Mouse (Mus musculus): ENCODE data around the gene Mosmo. TPM values are rescaled to one million over a fixed set of nuclear protein-coding genes. Genes with fewer than 3 reads are reported as not detected.
"Not testable (repeated sequence)": the region's sequence is repeated elsewhere in the genome, so short reads cannot be mapped to it uniquely, and the experiment has no call there.

Mosmo gene
- total RNA-seq, 2 experiments from 2014 or later: 65.4 to 67.4 TPM

- no peak for DNase-seq (ENCODE audit: low spot score in 2 of 2)
- intact Hi-C loops (cut with DNase I): no loop called here
Measured at GRCm38 (mm10) chr7:120695196-120695595, 17.8 kb downstream of the Mosmo start.

DNA sequence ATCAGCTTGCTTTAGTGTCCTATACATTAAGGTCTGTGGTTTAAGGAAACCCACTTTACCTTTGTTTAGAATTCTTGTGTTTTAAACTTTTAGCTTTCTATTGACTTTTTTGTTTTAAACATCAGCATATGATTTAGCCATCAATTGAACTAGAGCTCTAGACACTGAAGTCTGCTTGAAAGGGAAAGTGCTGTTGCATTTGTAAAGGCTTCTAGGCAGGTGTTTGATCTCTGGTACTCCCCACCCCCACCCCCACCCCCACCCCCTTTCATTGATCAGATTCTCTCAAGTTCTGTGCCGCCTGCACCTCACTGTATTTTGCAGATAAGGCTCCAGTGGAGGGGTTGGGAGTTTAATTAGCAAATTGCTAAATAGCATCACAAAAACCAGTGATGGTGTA is 18.2 kb downstream of the Mosmo start:
- no peak for DNase-seq (ENCODE audit: low spot score in 2 of 2)
- intact Hi-C loops (cut with DNase I): no loop called here

GRCm38 (mm10) chr7:120696331-120696730 is 18.9 kb downstream of the Mosmo start:
- no peak for DNase-seq (ENCODE audit: low spot score in 2 of 2)
- intact Hi-C loops (cut with DNase I): no loop called here

DNA sequence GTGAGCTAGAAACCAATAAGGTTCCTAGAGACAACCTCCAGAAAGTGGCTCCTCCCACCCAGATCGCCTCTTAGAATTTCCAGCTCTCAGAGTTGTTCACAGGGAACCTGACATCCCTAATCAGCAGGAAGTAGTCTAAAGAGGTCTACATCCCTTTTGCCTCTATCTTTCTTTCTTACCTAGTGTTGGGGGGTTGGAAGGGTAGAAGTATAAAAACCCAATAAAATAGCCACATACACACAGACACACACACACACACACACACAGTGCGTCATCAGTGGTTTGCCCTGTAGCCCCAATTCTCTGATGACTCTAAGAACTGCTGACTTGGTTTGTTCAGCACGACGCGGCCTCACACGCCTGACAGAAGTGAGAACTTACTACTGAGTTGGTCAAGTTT is 22.2 kb downstream of the Mosmo start:
- no peak for DNase-seq (ENCODE audit: low spot score in 2 of 2)
- intact Hi-C loops (cut with DNase I): no loop called here

- intact Hi-C loops (cut with DNase I): no loop called here
- no peak for DNase-seq (ENCODE audit: low spot score in 2 of 2)
Measured at GRCm38 (mm10) chr7:120703888-120704287, 26.5 kb downstream of the Mosmo start.

DNA sequence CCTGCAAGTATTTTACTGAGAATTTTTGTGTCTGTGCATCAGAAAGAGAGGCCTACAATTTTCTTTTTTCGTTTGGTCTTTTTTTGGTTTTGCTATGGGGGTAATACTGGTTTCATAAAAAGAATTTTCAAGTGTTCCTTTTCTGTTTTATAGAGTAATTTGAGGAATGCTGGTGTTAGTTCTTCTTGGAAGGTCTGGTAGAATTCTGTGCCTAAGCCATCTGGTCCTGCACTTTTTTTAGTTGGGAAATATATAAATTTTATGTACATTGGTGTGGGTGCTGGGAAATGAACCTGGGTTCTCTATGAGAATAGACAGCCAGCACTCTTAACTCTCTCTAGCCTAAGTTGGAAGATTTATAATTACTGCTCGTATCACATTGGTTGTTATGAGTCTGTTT is 34.7 kb downstream of the Mosmo start:
- intact Hi-C loops (cut with DNase I): loop anchor here (5.0 kb wide), 1 partner anchor 35 kb away; the partner anchor contains the start of gene Mosmo
- peak; percentile 23 to 31 for DNase-seq (ENCODE audit: low spot score in 2 of 2)

DNA sequence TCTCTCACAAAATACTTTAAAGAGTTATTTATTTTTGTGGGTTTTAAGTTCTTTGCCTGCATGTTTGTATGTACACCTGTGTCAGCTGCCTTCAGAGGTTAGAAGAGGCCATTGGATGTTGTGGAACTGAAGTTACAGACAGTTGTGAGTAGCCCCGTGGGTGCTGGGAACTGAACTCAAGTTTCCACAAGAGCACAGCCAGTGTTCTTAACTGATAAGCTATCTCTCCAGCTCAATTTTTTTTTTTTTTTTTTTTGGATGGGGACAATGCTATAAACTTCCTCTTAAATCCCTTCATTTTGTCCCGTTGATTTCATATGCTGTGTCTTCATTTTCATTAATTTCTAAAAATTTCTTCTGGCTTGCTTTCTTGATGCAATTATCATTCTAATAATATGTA is 35.8 kb downstream of the Mosmo start:
- no peak for DNase-seq (ENCODE audit: low spot score in 2 of 2)
- intact Hi-C loops (cut with DNase I): loop anchor here (5.0 kb wide), 1 partner anchor 36 kb away; the partner anchor contains the start of gene Mosmo

GRCm38 (mm10) chr7:120713951-120714350 is 36.5 kb downstream of the Mosmo start:
- intact Hi-C loops (cut with DNase I): loop anchor here (5.0 kb wide), 1 partner anchor 37 kb away; the partner anchor contains the start of gene Mosmo
- not testable (repeated sequence) for DNase-seq (ENCODE audit: low spot score in 2 of 2)

GRCm38 (mm10) chr7:120717261-120717660 is 39.8 kb downstream of the Mosmo start:
- no peak for DNase-seq (ENCODE audit: low spot score in 2 of 2)
- intact Hi-C loops (cut with DNase I): no loop called here

- DNase-seq (ENCODE audit: low spot score in 2 of 2): no peak
- intact Hi-C loops (cut with DNase I): no loop called here
Measured at GRCm38 (mm10) chr7:120721051-120721450, 43.6 kb downstream of the Mosmo start.

DNA sequence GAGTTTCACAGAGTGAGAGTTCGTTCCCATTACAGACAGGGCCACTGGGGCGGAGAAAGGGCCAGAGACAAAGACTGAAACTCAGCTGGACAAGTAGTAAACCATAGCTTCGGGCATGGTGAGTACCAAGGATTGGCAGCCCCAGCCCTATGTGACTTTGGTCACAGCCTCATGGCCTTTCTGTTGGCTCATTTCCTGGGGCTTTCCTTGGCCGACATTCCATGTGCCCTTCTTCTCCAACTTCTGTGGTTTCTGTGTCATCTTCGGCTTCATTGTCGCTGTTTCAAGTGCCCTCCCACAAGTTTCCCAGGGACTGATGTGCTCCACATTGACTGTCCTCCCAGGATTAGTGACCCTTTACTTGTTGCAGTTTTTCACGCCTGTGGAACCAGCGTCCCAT is 44.0 kb downstream of the Mosmo start:
- intact Hi-C loops (cut with DNase I): no loop called here
- no peak for DNase-seq (ENCODE audit: low spot score in 2 of 2)

DNA sequence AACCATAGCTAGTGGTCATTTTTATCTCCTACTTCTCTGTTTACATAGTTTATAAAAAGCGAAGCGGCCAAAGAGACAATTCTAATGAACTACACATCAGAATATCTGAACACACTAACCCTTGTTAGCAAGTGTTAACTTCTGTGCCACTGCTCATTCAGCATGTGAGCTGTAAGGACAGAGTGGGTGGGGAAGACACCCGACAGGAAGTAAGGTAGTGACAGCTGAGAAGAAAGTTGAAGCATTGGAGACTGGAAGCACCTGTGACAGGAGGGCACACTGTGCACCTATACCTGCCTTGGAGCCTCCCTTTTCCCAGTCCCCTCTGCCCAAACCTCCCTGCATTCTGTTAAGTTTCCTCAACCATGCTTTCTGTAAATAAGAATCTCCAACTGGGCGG is 44.6 kb downstream of the Mosmo start:
- intact Hi-C loops (cut with DNase I): no loop called here

GRCm38 (mm10) chr7:120722839-120723278 is 45.4 kb downstream of the Mosmo start:
- DNase-seq (ENCODE audit: low spot score in 2 of 2): peak; percentile 24 to 62
- intact Hi-C loops (cut with DNase I): no loop called here

More for the DNA sequence above, 44.6 kb downstream of the Mosmo start:
- DNase-seq (ENCODE audit: low spot score in 2 of 2): no peak

GRCm38 (mm10) chr7:120727581-120727980 is 50.2 kb downstream of the Mosmo start:
- intact Hi-C loops (cut with DNase I): loop anchor here (5.0 kb wide), 1 partner anchor 50 kb away; the partner anchor contains the start of gene Mosmo
- DNase-seq (ENCODE audit: low spot score in 2 of 2): peak; percentile 45 to 62

- DNase-seq (ENCODE audit: low spot score in 2 of 2): no peak
- intact Hi-C loops (cut with DNase I): loop anchor here (5.0 kb wide), 1 partner anchor 52 kb away; the partner anchor contains the start of gene Mosmo
Measured at GRCm38 (mm10) chr7:120729635-120730034, 52.2 kb downstream of the Mosmo start.

DNA sequence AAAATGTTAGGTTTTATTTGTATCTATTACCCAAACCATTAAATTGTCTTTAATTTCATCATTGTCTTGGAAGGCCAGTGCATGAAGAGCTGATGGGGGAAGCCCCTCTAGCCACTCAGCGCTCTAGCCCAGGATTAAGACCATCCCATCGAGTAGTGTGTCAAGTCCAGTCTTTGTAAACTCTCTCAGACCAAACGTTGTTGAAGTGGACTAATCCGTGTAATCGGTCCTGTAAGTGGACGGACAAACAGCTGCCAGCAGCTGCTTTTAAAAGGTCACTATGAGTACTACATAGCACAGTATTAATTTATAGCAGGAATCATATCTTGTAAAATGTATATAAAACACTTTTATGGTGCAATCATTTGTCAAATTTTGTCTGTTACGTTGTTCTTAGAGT is 55.5 kb downstream of the Mosmo start:
- DNase-seq (ENCODE audit: low spot score in 2 of 2): no peak
- intact Hi-C loops (cut with DNase I): no loop called here

DNA sequence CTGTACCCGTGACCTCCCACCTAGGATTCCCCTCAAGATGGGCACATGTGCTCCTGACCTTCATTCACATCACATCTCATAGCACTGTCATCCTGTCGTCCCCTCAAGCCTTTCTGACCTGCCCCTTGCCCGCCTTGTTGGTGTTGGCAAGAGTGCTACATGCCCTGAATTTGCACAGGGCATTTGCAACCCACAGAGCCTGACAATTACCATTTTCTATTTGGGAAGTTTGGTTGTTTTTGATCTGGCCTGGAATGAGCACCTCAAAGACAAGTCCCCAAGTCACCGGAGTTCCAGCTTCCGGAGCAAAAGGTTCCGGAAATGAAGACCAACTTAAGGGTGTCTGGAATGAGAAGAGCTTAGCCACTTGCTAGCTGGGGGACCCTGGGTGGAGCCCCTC is 61.6 kb downstream of the Mosmo start, which contains the start of gene Vwa3a:
Vwa3a (plus strand) TSS at position 301 of the 400 bp plus-strand sequence.
- DNase-seq (ENCODE audit: low spot score in 2 of 2): no peak
- intact Hi-C loops (cut with DNase I): no loop called here

- intact Hi-C loops (cut with DNase I): no loop called here
- DNase-seq (ENCODE audit: low spot score in 2 of 2): peak; percentile 57 to 75
Measured at GRCm38 (mm10) chr7:120739558-120740101, 62.2 kb downstream of the Mosmo start.

- intact Hi-C loops (cut with DNase I): no loop called here
- DNase-seq (ENCODE audit: low spot score in 2 of 2): no peak
Measured at GRCm38 (mm10) chr7:120743366-120744351, 66.2 kb downstream of the Mosmo start.

- DNase-seq (ENCODE audit: low spot score in 2 of 2): no peak
- intact Hi-C loops (cut with DNase I): loop anchor here (5.0 kb wide), 1 partner anchor 78 kb away; no protein-coding TSS in a partner anchor
Measured at GRCm38 (mm10) chr7:120744606-120745005, 67.2 kb downstream of the Mosmo start.
